Mouse (Mus musculus) testis, postnatal 10 days (tissue): ENCODE data around the gene Inhba.

ENCODE experiments used
- DNase-seq: peaks from one replicate; pipeline ENCODE4 v3.0.0; 2021; ENCODE audit warnings: low spot score

Inhba gene

DNA sequence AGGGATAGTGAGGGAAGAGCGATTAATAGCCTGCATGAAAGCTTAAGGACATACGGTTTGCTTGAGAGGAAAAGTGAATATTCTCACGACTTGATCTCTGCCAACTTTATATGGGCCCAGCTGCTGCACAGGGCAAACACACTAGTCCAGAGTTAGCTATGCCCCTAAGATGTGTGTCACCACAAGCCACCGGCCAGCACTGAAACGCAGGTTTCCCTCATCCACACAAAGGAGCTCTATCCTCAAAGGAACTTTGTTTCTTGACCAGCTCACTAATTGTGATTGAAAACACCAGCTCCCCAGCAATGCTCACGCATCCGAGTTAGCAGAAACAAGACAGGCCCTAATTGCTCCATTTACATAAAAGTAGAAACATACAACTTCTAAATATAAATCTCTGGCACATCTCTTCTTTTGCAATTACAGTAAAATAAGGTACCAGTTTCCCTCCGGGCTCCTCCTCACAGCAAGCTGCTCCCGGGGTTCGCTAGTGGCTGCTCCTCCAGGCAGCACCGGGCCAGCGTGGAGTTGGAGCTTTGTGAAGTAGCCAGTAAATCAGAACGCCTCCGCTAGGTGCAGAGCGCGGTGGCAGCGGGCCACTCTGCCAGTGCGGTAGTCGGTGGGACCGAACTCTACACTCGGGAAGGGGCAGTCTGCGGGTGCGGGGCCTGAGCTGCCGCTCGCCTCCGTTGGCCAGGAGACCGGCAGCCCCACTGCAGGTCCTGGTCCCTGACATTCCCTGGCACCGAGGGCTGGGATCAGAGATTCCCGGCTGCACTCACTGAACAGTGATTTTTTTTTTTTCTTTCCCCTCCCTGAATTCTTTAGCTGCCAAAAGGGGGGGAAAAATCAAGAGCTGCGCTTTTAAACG, at the start of gene Inhba:
Inhba (plus strand) TSS at position 480 of the 871 bp plus-strand sequence.
- peak; percentile 71 for DNase-seq

DNA sequence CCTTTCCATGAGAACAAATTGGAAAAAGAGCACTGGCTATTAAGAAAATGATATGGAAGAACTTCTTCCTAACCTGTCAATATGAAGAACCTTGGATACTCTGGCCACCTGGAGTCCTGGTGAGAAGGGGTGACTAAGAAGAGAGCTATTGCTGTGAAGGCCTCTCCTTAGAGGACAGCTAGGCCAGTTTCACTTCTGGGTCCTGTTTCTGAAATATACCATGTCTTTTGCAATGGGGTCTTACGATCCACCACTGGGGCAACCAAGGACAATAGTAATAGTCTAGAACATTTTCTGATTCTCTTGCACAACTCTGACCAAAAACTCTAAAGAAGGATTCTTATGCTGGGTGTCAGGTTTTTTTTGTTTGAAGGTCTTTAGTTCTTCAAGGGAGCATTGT, 35.1 kb upstream of the Inhba start:
- DNase-seq: no peak

DNA sequence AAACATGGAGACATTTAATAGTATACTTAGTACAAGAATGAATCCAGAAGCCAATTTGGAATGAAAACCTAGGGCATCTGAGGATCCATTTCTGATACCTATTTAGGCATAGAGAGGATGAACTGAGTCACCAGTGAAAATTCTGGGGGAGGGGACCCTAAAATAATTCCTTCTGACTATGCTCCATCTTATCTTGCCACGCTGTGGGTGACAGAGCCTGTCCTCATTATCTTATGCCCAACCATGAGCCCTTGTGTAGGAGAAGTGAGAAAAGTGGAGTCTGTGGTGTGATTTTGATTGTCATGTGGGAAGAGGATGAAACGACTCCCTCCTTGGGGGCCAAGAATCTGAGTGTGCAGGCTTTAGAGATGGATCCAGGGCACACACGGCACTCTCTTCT, 32.1 kb upstream of the Inhba start:
- no peak for DNase-seq

DNA sequence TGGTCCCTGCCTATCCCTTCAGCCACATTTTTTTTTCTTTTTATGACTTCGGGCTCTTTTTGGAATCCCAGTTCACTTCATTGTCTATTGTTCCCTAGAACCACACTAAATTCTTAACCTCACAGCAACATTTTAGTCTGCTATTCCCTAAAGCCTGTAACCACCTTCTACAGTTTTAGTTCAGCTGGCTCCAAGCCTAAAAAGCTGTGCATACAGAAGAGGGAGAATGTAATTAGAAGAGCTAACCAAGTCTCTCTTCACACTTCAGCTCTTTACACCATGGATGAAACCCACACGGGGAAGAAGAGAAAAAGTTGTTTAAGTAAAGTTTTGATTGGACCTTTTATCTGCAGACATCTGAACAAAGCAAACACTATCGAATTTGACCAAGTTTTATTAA, 29.6 kb upstream of the Inhba start:
- DNase-seq: no peak

DNA sequence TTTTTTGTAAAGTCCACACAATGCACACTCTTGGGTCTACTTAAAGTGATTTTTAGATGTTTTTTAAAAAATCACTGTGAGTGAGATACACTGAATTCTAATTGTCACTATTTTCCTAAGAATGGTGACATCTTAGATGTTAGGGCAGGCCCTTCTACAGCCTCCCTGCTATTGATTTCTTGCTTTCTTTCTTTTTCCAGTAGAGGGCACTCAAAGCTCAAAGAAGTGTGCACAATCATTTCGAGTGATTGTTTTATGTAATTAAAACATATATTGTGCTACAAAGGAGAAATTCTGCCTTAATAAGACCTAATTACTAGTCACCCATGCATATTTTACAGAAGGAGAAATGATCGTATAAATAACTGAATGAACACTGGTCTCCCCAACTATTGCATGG, 25.9 kb upstream of the Inhba start:
- no peak for DNase-seq

DNA sequence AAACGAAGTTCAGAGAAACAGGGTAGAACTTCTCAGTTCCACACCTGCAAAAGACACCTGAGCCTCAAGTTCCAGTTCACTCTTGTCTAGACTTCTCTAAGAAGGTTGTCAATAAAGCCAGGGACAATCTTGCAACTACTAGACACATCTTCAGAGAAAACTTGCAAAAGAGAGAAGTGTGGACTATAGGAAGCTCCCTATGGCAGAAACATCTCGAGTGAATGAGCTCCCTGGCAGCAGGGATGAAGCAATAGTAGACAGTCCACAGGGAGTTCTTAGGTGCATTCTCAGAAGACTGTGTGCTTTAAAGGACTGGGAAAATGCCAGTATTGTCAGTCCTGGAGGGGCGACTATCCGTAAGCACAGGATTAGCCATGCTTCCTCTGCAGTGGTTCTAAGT, 25.5 kb upstream of the Inhba start:
- no peak for DNase-seq

DNA sequence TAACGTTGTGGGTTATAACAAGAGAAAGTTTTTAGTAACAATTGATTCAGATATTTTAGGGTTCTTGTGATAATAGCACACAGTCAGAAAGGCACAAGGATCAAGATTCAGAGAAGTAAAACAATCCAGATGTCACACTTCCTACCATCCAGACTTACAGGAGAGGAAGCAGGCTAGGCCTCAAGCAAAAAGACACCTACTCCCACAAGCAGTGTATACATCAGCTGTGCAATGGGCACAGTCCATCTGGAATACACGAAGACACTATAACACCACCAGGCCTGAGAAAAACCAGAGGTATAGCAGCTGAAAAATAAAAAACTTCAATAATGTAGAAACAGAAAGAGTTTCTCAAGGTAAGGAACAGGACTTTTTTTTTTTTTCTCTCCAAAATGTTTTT, 16.3 kb upstream of the Inhba start:
- DNase-seq: no peak

DNA sequence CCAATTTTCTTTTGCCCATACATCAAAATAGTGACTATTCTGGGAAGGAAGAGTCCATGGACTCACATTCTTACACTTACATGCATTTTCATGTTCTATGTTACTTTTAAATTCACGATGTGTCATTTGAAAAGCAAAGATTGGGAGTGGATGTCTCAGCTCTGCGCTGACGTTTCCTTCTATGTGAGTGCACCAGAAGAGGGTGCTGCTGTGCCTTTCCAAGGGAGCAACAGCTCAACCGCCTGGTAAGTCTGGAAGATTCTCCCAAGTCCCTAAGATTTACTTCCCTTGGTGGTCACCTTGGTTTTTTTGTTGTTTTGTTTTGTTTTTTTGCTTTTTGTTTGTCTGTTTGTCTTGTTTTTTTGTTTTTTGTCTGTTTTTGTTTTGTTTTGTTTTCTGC, 6.1 kb upstream of the Inhba start:
- DNase-seq: peak; percentile 78

DNA sequence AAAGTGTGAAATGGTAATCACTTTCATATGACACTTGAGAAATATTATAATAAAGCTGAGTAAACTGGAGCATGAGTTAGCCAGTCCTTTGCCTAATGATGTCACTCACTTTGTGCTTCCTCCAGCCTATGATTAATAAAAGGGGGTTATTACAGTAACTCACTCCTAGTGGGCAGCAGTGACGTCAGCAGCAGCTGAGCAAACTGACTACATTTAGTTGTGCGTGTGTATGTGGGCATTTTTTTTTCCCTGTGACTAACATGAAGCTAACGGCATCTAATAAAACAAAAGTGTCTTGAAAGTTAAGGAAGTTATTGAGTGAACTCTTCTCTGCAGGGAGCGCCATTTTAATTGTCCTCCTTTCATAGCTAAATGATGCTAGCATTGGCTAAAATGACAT, 3.9 kb upstream of the Inhba start:
- no peak for DNase-seq

DNA sequence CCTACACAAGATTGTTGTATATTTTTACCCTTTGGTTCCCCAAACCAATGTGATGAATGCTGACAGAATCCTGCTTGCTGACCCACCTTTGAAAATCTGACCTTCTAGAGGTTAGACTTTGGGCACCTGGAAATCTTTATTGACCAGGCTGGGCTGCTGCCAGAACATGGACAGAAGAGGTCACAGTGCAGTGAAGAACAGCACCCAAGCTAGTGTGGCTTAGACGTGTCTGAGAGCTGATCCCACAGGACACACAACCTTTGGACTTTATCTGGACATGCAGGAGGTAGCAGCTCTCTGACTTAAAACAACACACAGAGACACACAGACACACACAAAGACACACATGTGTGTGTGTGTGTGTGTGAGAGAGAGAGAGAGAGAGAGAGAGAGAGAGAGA, 3.3 kb upstream of the Inhba start:
- DNase-seq: no peak

DNA sequence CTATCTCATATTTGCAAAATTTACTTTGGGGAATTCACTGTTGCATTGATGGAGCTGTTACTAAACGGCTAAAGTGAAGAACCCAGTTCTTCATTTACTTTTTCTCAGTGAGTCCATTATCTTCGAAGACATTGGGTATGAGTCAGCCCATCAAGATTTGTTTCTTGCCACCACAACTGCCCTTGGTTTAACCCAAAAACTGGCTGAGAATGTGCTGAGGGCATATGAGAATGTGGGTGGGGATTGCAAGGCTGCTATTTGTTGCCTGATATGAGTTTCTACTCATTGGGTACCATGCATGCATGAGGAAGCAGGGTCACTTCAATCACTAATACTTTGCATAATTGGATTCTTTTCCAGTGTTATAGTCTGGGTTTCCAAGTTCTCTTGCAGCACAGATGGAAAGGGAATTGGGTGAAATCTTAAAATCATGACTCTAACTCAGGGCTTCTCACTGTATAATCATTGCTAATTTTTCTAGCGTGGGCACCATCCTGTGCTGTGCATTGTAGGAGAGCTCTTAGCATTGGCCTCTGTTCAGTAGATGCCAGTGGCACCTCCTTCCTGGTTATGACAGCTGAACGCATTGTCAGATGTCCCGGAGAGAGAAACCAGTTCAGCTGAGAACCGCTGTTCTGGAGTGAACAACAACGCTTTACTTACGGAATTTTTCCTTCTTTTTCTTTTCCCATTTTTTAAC, 1.7 kb upstream of the Inhba start:
- DNase-seq: no peak

DNA sequence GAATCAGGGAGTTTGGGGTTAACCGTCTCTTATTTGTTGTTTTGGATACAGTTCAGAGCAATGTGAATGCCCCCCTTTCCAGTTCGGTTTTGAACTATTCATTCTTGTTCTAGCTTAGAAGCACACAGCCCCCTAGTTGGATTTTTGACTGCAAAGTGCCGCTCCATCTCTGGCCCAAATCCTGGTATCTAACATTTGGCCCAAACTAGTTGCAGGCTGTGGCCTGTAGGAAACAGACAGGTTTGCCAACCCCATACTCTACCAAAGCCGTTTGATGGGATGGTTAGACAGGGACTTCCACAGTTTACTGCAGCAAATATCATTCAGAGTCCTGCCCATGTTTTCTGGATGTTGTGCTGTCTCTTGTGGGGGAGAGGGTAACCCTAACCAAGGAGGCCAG, 1.1 kb upstream of the Inhba start:
- DNase-seq: no peak

DNA sequence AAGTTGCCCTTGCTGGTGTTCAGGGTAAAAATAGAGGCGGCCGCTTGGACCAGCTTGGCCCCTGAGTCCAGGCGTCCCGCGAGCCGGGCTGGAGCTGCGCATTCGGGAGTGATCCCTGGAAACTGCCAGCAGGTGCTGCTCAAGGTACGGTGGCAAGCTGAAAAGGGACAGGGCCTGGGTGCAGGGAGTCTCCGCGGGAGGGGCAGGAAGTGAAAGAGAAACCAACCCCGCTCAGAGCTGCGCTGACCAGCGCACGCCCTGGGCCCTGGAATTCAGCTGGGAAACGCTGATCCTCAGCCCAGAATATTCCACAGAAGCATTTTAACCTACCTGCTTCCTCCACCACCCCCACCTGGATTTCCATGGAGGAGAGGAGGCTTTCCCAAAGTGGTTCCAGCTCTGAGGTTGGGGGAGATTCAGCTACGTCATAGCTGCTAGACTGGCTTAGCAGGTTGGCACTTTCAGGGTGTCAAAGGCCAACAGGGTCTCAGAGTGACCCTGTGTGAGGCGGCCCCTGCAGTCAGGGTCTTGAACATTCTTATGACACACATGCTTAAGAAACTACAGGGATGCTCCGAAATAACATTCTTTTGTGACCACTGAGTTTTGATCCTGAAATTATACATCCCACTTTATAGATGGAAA, 714 bp downstream of the Inhba start:
- DNase-seq: peak; percentile 86

DNA sequence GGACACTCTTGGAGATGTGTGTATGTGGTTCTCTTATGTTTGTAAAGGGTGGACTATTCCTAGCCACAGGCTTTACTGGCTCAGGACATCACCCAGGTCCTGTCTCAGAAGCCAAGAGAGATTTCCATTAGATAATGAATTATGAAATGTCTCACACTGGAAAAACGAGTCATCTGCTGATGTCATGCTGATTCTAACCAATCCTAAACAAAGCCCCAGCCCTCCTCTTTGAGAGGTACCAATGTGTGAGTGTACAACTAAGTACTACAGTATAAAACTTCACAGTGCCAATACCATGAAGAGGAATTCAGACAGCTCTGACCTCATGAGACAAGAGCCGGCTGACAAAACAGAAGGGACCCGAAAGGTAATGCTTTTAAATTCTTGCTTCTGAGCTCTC, 2.5 kb downstream of the Inhba start:
- DNase-seq: no peak

DNA sequence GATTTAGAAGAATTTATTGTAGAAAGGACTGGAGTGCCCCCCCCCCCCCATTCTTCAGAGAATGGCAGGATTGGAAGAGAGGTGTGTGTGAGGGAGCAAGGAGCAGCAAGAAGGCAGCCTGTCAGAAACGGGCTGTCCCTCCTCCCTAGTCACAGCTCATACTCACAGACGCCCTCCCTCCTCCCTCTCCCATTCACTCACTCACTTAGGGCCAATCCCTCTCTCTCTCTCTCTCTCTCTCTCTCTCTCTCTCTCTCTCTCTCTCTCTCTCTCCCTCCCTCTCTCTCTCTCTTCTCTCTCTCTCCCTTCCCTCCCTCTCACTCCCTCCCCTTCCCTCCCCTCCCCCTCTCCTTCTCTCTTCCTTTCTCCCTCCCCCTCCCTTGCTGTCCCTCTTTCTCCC, 4.9 kb downstream of the Inhba start:
- no peak for DNase-seq

DNA sequence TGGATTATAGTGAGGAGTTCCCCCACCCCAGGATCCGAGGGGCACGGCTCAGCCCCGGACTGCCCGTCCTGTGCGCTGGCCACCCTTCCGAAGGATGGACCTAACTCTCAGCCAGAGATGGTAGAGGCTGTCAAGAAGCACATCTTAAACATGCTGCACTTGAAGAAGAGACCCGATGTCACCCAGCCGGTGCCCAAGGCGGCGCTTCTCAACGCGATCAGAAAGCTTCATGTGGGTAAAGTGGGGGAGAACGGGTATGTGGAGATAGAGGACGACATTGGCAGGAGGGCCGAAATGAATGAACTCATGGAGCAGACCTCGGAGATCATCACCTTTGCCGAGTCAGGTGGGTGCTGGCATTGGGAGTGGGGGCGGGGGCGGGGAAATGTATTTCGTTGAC, 5.7 kb downstream of the Inhba start:
- DNase-seq: no peak

DNA sequence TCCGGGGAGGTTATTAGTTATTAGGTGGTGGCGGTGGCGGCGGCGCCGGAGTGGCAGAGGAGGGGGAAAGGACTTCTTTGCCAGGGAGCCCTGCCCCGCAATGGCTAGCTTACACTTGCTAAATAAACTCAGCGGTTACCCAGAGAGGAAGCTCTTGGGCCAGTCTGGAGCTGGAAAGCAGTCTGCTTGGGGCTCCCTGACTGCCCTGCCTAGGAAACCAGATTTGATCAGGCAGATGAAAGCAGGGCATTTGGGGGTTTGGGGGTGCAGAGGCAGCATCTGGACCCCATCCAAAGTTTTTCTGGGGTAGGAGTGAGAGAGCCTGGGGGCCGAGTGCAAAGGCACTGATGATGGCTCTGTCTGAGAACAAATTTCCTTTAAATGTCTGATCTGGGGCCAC, 6.1 kb downstream of the Inhba start:
- no peak for DNase-seq

DNA sequence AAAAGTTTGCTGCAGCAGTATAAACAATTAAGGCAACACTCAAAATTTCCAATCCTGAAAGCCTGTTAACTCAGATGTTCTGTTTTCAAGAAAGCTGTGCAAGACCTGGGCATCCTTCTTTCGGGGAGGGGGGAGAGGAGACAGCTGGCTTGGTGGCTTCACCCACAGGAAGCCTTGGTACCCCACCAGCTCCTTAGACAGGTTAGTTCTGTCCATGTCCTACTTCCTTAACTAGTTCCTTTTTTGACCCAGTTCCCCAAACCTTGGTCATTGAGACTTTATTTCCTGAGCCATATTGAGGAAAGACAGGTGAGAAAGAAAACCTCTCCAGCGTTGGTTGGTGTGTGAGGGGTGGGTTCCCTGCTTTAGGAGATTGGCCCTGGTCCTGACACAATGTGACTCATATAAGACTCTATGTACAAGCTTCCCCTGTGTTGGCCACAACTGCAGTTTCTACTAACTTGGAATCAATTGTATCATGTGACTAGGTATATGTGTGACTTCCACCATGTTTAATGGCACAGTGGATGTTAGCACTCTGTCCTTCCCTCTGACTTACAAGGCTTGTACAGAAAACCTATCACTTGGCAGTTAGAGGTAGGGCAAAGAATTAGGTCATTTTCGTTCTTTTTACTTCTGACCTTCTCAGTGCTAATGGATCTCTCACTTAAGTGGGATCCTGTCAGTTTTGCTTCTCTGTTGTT, 7.3 kb downstream of the Inhba start:
- no peak for DNase-seq

DNA sequence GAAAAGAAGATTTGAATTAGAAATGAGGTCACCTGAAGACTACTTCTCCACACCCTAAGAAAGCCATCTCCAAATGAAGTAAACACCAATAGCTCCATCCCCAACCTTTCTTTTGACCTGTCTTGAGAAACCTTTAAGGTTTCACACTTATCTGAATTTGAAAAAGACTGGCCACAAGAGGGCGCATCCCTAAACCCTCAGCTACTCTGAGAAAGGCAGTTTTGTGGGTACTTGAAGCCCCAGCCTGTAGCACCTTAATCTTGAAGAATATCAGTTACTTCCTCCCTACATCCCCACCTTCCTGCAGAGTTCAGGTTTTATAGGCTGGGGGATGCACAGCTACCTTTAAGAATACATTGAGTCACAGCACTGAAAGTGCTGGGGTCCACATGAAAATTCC, 9.0 kb downstream of the Inhba start:
- peak; percentile 79 for DNase-seq

DNA sequence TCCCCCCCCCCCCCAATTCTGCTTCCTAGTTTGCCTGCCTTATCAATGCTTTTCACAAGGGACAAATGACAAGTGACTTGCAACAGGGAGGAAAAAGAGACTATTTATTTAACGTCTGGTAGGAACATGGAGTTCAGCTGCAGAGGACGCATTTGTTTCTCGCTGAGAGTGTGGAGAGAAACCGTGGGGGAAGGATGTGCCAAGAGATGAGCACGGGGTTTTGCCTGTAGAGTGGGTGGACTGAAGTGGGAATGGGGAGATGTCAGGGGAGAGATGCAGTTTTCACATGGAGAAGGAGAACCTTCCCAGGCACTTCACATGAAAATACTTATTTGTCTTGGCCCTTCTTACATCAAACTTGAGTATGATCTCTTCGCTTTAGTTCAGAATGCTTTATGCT, 9.5 kb downstream of the Inhba start:
- no peak for DNase-seq

DNA sequence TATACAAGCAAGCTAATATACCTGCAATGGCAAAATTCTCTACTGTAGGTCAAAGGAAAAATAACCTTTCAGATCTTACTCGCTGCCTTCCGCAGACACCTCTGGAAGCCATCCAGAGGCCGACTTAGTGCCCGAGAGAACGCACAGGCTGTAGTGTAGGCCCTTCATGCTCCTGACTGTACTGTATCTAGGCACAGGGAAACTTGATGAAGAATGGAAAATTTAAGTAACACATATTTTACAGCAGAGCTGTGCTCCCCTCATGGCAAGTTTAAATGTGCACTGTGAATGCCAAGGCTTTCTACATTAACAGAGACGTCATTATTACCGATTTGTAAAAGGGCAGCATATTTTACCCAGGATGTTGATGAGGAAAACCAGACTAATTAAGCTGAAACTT, 10.2 kb downstream of the Inhba start:
- DNase-seq: no peak

DNA sequence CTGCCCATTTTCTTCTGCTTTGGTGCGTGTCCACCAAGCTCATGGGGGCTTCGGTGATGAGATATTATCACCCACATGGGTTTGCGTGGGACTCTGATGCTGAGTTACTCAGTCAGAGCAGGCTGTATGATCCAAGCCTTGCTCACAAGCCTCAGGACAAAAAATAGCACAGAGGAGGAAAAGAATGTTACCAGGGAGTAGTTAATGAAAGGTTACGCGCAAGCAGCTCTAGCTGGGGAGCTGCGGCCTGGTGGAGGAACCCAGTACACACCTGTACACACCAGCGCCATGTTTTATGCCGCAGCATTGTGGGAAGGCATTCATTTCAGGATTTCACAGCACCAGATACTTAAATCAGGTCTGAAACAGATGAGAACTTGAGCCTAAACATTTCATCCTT, 10.9 kb downstream of the Inhba start:
- no peak for DNase-seq
